Mouse (Mus musculus): ENCODE data around the gene Baiap2l2.
"Not testable (repeated sequence)": the region's sequence is repeated elsewhere in the genome, so short reads cannot be mapped to it uniquely, and the experiment has no call there.

GRCm38 (mm10) chr15:79225780-79226179 lies 59.6 kb downstream of the Baiap2l2 start:
- not testable (repeated sequence) for TF ChIP-seq CTCF (IDR thresholded peaks at IDR 0.05; ENCODE audit: control insufficient read depth, insufficient read depth, low read length); POLR2A (IDR thresholded peaks at IDR 0.05; ENCODE audit: borderline replicate concordance, control insufficient read depth, low read depth, low read length)

Data from bone marrow, adult 2 months (tissue).